Mouse (Mus musculus) bone marrow, adult 2 months (tissue): Measurements from ENCODE around the gene Olfr974. TPM values are rescaled to one million over a fixed set of nuclear protein-coding genes. Genes with fewer than 3 reads are reported as not detected.

Source experiments
- H3K27ac ChIP-seq: fragments of 200-500 bp; 2 replicates; pipeline ENCODE4 v1.5.1; 2012; ENCODE audit warnings: low read depth, mild to moderate bottlenecking, control low read depth, inconsistent platforms, low read length; ENCODE audit not compliant: control insufficient read depth, poor library complexity, insufficient read depth
- H3K4me1 ChIP-seq: fragments of 200-500 bp; 2 replicates; pipeline ENCODE4 v1.6.1; 2011; ENCODE audit warnings: low read length; ENCODE audit not compliant: control insufficient read depth, insufficient read depth
- H3K4me3 ChIP-seq: fragments of 200-500 bp; replicated peaks from 2 replicates; pipeline ENCODE3; 2011; ENCODE audit warnings: mild to moderate bottlenecking, low read depth, low read length, control low read depth; ENCODE audit not compliant: control insufficient read depth
- CTCF ChIP-seq: fragments of 200-500 bp; IDR thresholded peaks from 2 replicates; pipeline ENCODE4 v1.5.1; 2011; ENCODE audit warnings: low read length, control low read depth; ENCODE audit not compliant: control insufficient read depth, insufficient read depth
- POLR2A ChIP-seq: fragments of 200-500 bp; IDR thresholded peaks from 2 replicates; pipeline ENCODE4 v1.6.1; 2011; ENCODE audit warnings: low read depth, mild to moderate bottlenecking, control low read depth, low read length, borderline replicate concordance; ENCODE audit not compliant: control insufficient read depth
- whole genome bisulfite sequencing: fragments of 180-500 bp; shearing (Covaris S2); methylation state at CpG from one replicate; pipeline ENCODE4 v1.1.7; 2018; 5-methylcytosine and 5-hydroxymethylcytosine counted together
- polyA plus RNA-seq: library from polyadenylated mRNA; stranded (reverse); fragments of >200 nt; gene quantifications from 2 replicates; pipeline ENCODE4 v1.2.4, GENCODE M21; 2011; ENCODE audit warnings: low replicate concordance; ENCODE audit not compliant: missing spikeins, insufficient read depth, insufficient read length

Gene Olfr974
- polyA plus RNA-seq, 1 experiment: not detected

GRCm38 (mm10) chr9:39991813-39992212 is 54.5 kb downstream of the Olfr974 start, which contains the start of gene Olfr978:
TSS of gene Olfr978 (plus strand) at chr9:39992113.
- TF ChIP-seq POLR2A: no peak
- no peak for TF ChIP-seq CTCF
- Histone ChIP-seq H3K4me3 (no peak within 1 kb of the TSS), H3K4me1 (no peaks in the 10 kb centered on the region), H3K27ac (no peak within 1 kb of the TSS)
- WGBS: 80% methylated on average over 2 of the region's 2 CpGs

Other genes with a start within 250 kb of the Olfr974 start
- gene Olfr149, start 230.4 kb upstream of the Olfr974 start, polyA plus RNA-seq: not detected in 2 replicates
- gene Olfr965, start 226.1 kb upstream of the Olfr974 start, polyA plus RNA-seq: not detected in 2 replicates
- 1.1 and 5.3 TPM in 2 replicates for gene Olfr150, start 206.5 kb upstream of the Olfr974 start, polyA plus RNA-seq
- not detected in 2 replicates for gene Olfr967, start 191.3 kb upstream of the Olfr974 start, polyA plus RNA-seq
- not detected in 2 replicates for gene Olfr968, start 154.2 kb upstream of the Olfr974 start, polyA plus RNA-seq
- gene Olfr969, start 146.6 kb upstream of the Olfr974 start, polyA plus RNA-seq: not detected in 2 replicates
- not detected in 2 replicates for gene Olfr970, start 128.6 kb upstream of the Olfr974 start, polyA plus RNA-seq
- gene Olfr971, start 100.6 kb upstream of the Olfr974 start, polyA plus RNA-seq: 0.65 TPM in 1 of 2 replicates, not detected in the other
- not detected in 2 replicates for gene Olfr972, start 71.1 kb upstream of the Olfr974 start, polyA plus RNA-seq
- not detected in 2 replicates for gene Olfr229, start 30.2 kb upstream of the Olfr974 start, polyA plus RNA-seq
- not detected in 2 replicates for gene Olfr975, start 14.5 kb downstream of the Olfr974 start, polyA plus RNA-seq
- not detected in 2 replicates for gene Olfr976, start 23.6 kb downstream of the Olfr974 start, polyA plus RNA-seq
- not detected in 2 replicates for gene Olfr978, start 54.6 kb downstream of the Olfr974 start, polyA plus RNA-seq
- not detected in 2 replicates for gene Olfr979, start 66.0 kb downstream of the Olfr974 start, polyA plus RNA-seq
- not detected in 2 replicates for gene Olfr980, start 72.1 kb downstream of the Olfr974 start, polyA plus RNA-seq
- gene Olfr981, start 84.0 kb downstream of the Olfr974 start, polyA plus RNA-seq: not detected in 2 replicates
- not detected in 2 replicates for gene Olfr982, start 136.3 kb downstream of the Olfr974 start, polyA plus RNA-seq
- gene Olfr983, start 156.1 kb downstream of the Olfr974 start, polyA plus RNA-seq: not detected in 2 replicates
- gene Olfr984, start 176.7 kb downstream of the Olfr974 start, polyA plus RNA-seq: not detected in 2 replicates
- gene Olfr985, start 192.7 kb downstream of the Olfr974 start, polyA plus RNA-seq: not detected in 2 replicates
- not detected in 2 replicates for gene Tmem225, start 210.6 kb downstream of the Olfr974 start, polyA plus RNA-seq
- 0.40 TPM in 1 of 2 replicates, not detected in the other for gene Olfr986, start 243.4 kb downstream of the Olfr974 start, polyA plus RNA-seq